Mouse (Mus musculus) limb, embryonic 14.5 days (tissue): ENCODE results near the gene Crtac1. TPM values are rescaled to one million over a fixed set of nuclear protein-coding genes. Genes with fewer than 3 reads are reported as not detected.

Experiments used
- ATAC-seq: fragments of 200-750 bp; cut with Nextera tagmentation; 2 replicates; pipeline ENCODE4 v1.8.0; 2017; ENCODE audit warnings: low read depth, moderate number of reproducible peaks, moderate TSS enrichment; ENCODE audit not compliant: low FRiP score
- DNase-seq: peaks from one replicate; pipeline ENCODE4 v3.0.0-alpha.2; 2015; ENCODE audit warnings: low spot score
- H3K27ac ChIP-seq: fragments of 300-500 bp; sonication (generic); replicated peaks from 2 replicates; pipeline ENCODE4 v1.5.1; 2014; ENCODE audit warnings: low read depth, mild to moderate bottlenecking, low read length, moderate library complexity, mixed read lengths
- H3K27me3 ChIP-seq: fragments of 300-500 bp; sonication (generic); 2 replicates; pipeline ENCODE4 v1.6.1; 2014; ENCODE audit warnings: low read length, mixed read lengths; ENCODE audit not compliant: control insufficient read depth, insufficient read depth
- H3K36me3 ChIP-seq: fragments of 300-500 bp; sonication (generic); 2 replicates; pipeline ENCODE4 v1.6.1; 2014; ENCODE audit warnings: mild to moderate bottlenecking, low read length, moderate library complexity, mixed read lengths; ENCODE audit not compliant: control insufficient read depth, insufficient read depth
- H3K4me1 ChIP-seq: fragments of 300-500 bp; sonication (generic); 2 replicates; pipeline ENCODE4 v1.6.1; 2014; ENCODE audit warnings: antibody characterized with exemption, low read length, mixed read lengths; ENCODE audit not compliant: control insufficient read depth, insufficient read depth
- H3K4me2 ChIP-seq: fragments of 300-500 bp; sonication (generic); replicated peaks from 2 replicates; pipeline ENCODE4 v1.6.1; 2014; ENCODE audit warnings: low read depth, mild to moderate bottlenecking, low read length, moderate library complexity; ENCODE audit not compliant: severe bottlenecking
- H3K4me3 ChIP-seq: fragments of 300-500 bp; sonication (generic); replicated peaks from 2 replicates; pipeline ENCODE4 v1.5.1; 2014; ENCODE audit warnings: low read length
- H3K9ac ChIP-seq: fragments of 300-500 bp; sonication (generic); 2 replicates; pipeline ENCODE4 v1.6.1; 2014; ENCODE audit warnings: mild to moderate bottlenecking, low read depth, low read length, moderate library complexity; ENCODE audit not compliant: severe bottlenecking
- H3K9me3 ChIP-seq: fragments of 300-500 bp; sonication (generic); 2 replicates; pipeline ENCODE4 v1.6.1; 2016; ENCODE audit warnings: low read length; ENCODE audit not compliant: control insufficient read depth
- POLR2A ChIP-seq: fragments of 200-500 bp; IDR thresholded peaks from 2 replicates; pipeline ENCODE4 v1.8.0; 2012; ENCODE audit warnings: inconsistent platforms, mild to moderate bottlenecking, moderate library complexity, borderline replicate concordance; ENCODE audit not compliant: insufficient read depth, insufficient read length; ENCODE audit errors: extremely low read depth
- WGBS: fragments of 180-500 bp; shearing (Covaris S2); extraction: QIAGEN DNeasy Blood & Tissue Kit; methylation state at CpG from one replicate; pipeline ENCODE4 v1.1.7; 2014; 5-methylcytosine and 5-hydroxymethylcytosine counted together
- polyA plus RNA-seq, 2 experiments: library from polyadenylated mRNA; depleted of rRNA in 1 of 2; stranded (reverse) in 1 of 2; unstranded in 1 of 2; fragments of >200 nt; fragmentation: Nextera tagmentation in 1 of 2; extraction: Ambion mirVana in 1 of 2; gene quantifications; 2 replicates each; pipeline versions ENCODE4 v1.2.1 to v1.2.3; 2012 to 2014

The Crtac1 gene
- polyA plus RNA-seq, 2 experiments, result 3.1 to 3.4 TPM

- ATAC-seq, result no peak
- Histone ChIP-seq H3K4me3 (no peak overlapping the region), H3K4me2 (no peak overlapping the region), H3K9me3 (no peaks in the 10 kb centered on the region), H3K9ac (no peak overlapping the region), H3K27ac (no peak overlapping the region), H3K27me3 (no peaks in the 10 kb centered on the region), H3K4me1 (peaks cover 6% of the 10 kb centered on the region; the same call in 1 of the 2 replicates), H3K36me3 (no peaks in the 10 kb centered on the region)
- no peak for TF ChIP-seq POLR2A
- 60% methylated on average over 12 of the region's 12 CpGs for WGBS
- DNase-seq, result no peak
These were observed 109.1 kb downstream of the Crtac1 start for GRCm38 (mm10) chr19:42322357-42323090.

GRCm38 (mm10) chr19:42321936-42322335 lies 109.6 kb downstream of the Crtac1 start:
- H3K27ac ChIP-seq, result no peak overlapping the region
- ATAC-seq, result no peak
- H3K4me2 ChIP-seq, result no peak overlapping the region
- DNase-seq, result no peak
- no peaks in the 10 kb centered on the region for H3K36me3 ChIP-seq
- no peak overlapping the region for H3K9ac ChIP-seq
- TF ChIP-seq POLR2A, result no peak
- no peak overlapping the region for H3K4me3 ChIP-seq
- H3K27me3 ChIP-seq, result no peaks in the 10 kb centered on the region
- H3K4me1 ChIP-seq, result peaks cover 8% of the 10 kb centered on the region
- H3K9me3 ChIP-seq, result no peaks in the 10 kb centered on the region
- WGBS, result 56% methylated on average over 5 of the region's 5 CpGs

GRCm38 (mm10) chr19:42317648-42318425 lies 113.7 kb downstream of the Crtac1 start:
- WGBS, result 38% methylated on average over 18 of the region's 18 CpGs

DNA sequence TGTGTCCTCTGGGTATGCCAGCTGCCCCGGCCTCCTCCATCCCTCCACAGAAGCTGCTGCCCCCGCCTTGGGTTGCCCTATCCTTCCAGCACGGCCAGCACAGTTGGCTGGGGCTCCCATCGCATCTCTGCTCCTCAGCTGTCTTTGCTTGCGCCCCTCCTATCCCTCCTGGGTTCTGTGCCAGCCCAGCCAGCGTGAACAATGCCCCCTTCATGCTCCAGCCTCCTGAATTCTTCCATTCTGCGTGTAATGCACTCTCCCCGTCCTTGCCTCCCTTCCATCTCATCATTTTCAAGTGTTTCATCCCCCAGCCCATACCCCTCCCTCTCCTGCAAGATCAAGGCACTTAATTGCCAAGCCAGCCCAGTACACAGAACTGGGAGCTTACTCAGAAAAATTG lies 114.6 kb downstream of the Crtac1 start:
- H3K27me3 ChIP-seq, result no peaks in the 10 kb centered on the region
- DNase-seq (no peak), ATAC-seq (no peak)
- no peak overlapping the region for H3K9ac ChIP-seq
- peaks cover 18% of the 10 kb centered on the region for H3K4me1 ChIP-seq
- H3K4me2 ChIP-seq, result no peak overlapping the region
- H3K4me3 ChIP-seq, result no peak overlapping the region
- WGBS, result 69% methylated on average over 8 of the region's 8 CpGs
- no peaks in the 10 kb centered on the region for H3K36me3 ChIP-seq
- no peaks in the 10 kb centered on the region for H3K9me3 ChIP-seq
- H3K27ac ChIP-seq, result no peak overlapping the region
- TF ChIP-seq POLR2A, result no peak

More at GRCm38 (mm10) chr19:42317648-42318425, 113.7 kb downstream of the Crtac1 start:
- no peak overlapping the region for H3K4me2 ChIP-seq
- H3K36me3 ChIP-seq, result no peaks in the 10 kb centered on the region
- ATAC-seq (no peak), DNase-seq (no peak)
- H3K4me3 ChIP-seq, result no peak overlapping the region
- no peaks in the 10 kb centered on the region for H3K27me3 ChIP-seq
- H3K4me1 ChIP-seq, result peaks cover 18% of the 10 kb centered on the region
- no peak overlapping the region for H3K27ac ChIP-seq
- H3K9ac ChIP-seq, result no peak overlapping the region
- no peaks in the 10 kb centered on the region for H3K9me3 ChIP-seq
- TF ChIP-seq POLR2A, result no peak

GRCm38 (mm10) chr19:42316525-42316924 lies 115.1 kb downstream of the Crtac1 start:
- Histone ChIP-seq H3K4me3 (no peak overlapping the region), H3K9me3 (no peaks in the 10 kb centered on the region), H3K9ac (no peak overlapping the region), H3K27ac (no peak overlapping the region), H3K27me3 (no peaks in the 10 kb centered on the region), H3K4me2 (no peak overlapping the region), H3K4me1 (peaks cover 18% of the 10 kb centered on the region), H3K36me3 (no peaks in the 10 kb centered on the region)
- DNase-seq, result no peak
- WGBS, result 69% methylated on average over 2 of the region's 2 CpGs
- no peak for TF ChIP-seq POLR2A
- no peak for ATAC-seq
